Mouse (Mus musculus): ENCODE results near the gene Pth1r.

- TF ChIP-seq CTCF (IDR thresholded peaks at IDR 0.05 in 2 of 3, conservative IDR thresholded peaks at IDR 0.05 in 1 of 3; ENCODE audit: control insufficient read depth in 1 of 3, insufficient read depth in 1 of 3, low read depth in 2 of 3, low read length in 3 of 3, poor library complexity in 1 of 3, severe bottlenecking in 1 of 3) (no peak), MAZ (IDR thresholded peaks at IDR 0.05; ENCODE audit: low read depth, low read length) (no peak), POLR2A (IDR thresholded peaks at IDR 0.05; ENCODE audit: control insufficient read depth in 1 of 2, insufficient read depth in 1 of 2, low read depth in 1 of 2, low read length in 2 of 2, poor library complexity in 1 of 2) (no peak), TAL1 (IDR thresholded peaks at IDR 0.05; ENCODE audit: low read length) (no peak), HCFC1 (IDR thresholded peaks at IDR 0.05; ENCODE audit: low read depth, low read length) (no peak), EP300 (IDR thresholded peaks at IDR 0.05; ENCODE audit: low read depth in 1 of 2, low read length in 2 of 2) (no peak), RAD21 (IDR thresholded peaks at IDR 0.05; ENCODE audit: low read depth, low read length) (no peak), GATA1 (IDR thresholded peaks at IDR 0.05; ENCODE audit: low read depth, low read length) (no peak)
Measured at GRCm38 (mm10) chr9:110719977-110720376, 27.0 kb downstream of the Pth1r start.
